Mouse (Mus musculus): Measurements from ENCODE around the gene Olfr893. TPM values are rescaled to one million over a fixed set of nuclear protein-coding genes. Genes with fewer than 3 reads are reported as not detected.
"Not testable (repeated sequence)": the region's sequence is repeated elsewhere in the genome, so short reads cannot be mapped to it uniquely, and the experiment has no call there.

Gene Olfr893
- not detected in 2 replicates for polyA plus RNA-seq (2012; ENCODE audit: insufficient read depth, low replicate concordance)

DNA sequence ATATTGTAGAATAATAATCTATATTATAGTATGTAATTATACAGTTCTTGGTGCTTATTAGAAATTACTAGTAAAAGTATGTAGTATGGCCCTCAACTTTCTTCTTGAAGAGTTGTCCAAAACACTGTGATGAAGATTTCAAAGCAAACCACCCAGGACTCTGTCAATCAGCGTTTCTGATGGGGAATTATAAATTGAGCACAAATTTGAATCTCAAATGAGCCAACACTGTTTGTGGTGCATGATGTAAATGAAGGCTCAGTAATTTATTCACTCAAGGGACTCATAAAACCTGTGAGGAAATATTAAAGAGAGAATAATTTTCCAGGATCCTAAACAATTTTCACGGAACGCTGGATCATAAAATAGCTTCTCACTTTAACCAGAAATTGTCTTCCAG is at the start of gene Olfr893:
TSS of gene Olfr893 (plus strand) at position 301 of the 400 bp plus-strand sequence.
- no peak within 1 kb of the TSS for H3K4me3 ChIP-seq (replicated peaks)
- no peaks in the 10 kb centered on the region for H3K36me3 ChIP-seq (replicated peaks; ENCODE audit: low read length)
- H3K4me1 ChIP-seq: no peaks in the 10 kb centered on the region
- H3K9me3 ChIP-seq: no peaks in the 10 kb centered on the region
- TF ChIP-seq GATA1 (IDR thresholded peaks at IDR 0.05; ENCODE audit: borderline replicate concordance, low read length) (no peak), FLI1 (IDR thresholded peaks at IDR 0.05; ENCODE audit: low read length) (no peak)
- H3K27me3 ChIP-seq (replicated peaks): no peaks in the 10 kb centered on the region

GRCm38 (mm10) chr9:38168341-38168740 is 39.8 kb upstream of the Olfr893 start:
- H3K9me3 ChIP-seq; H3K27me3 ChIP-seq (replicated peaks); H3K4me1 ChIP-seq; H3K36me3 ChIP-seq (replicated peaks; ENCODE audit: low read length); H3K4me3 ChIP-seq (replicated peaks): not testable (repeated sequence)

DNA sequence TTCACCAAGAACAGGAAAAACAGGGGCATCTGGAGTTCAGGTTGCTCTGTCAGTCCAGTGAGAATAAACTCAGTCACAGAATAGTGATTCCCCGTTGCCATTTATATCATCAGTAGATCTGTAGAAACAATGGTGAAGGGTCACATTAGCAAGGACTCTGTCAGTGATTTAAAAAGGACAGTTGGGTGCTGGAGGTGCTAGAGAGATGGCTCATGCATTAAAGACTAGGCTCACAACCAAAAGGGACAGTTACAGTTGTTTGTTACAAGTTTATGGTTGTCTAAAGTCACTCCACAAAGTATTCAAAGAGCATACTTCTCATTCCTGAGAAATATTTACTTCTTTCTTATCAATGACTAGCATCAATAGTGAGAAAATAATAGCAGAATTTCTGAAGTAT is 27.4 kb upstream of the Olfr893 start, which contains the start of gene Olfr891:
TSS of gene Olfr891 (minus strand) at position 101 of the 400 bp plus-strand sequence.
- no peaks in the 10 kb centered on the region for H3K27me3 ChIP-seq (replicated peaks)
- no peaks in the 10 kb centered on the region for H3K36me3 ChIP-seq (replicated peaks; ENCODE audit: low read length)
- H3K4me3 ChIP-seq (replicated peaks): no peak within 1 kb of the TSS
- H3K4me1 ChIP-seq: no peaks in the 10 kb centered on the region
- TF ChIP-seq FLI1 (IDR thresholded peaks at IDR 0.05; ENCODE audit: low read length) (no peak), GATA1 (IDR thresholded peaks at IDR 0.05; ENCODE audit: borderline replicate concordance, low read length) (no peak)
- H3K9me3 ChIP-seq: peaks cover 11% of the 10 kb centered on the region; the same call in 1 of the 2 replicates

DNA sequence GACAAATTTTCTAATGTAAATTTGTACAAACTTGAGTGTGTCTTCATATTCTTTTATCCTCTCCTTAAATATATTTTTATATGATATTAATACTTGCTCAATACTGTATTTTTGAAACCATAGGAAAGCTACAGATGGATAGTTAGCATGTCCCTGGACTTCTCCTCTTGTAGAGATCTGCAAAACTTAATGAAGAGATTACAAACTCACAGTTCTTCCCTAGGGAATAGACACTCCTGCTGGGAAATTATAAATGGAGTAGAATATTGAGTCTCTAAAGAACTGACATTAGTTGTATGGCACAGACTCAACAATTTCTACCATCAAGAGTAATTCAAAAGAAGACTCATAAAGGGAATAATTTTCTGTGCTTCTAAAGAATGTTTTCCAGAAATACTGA is 9.6 kb downstream of the Olfr893 start, which contains the start of gene Olfr894:
TSS of gene Olfr894 (plus strand) at position 301 of the 400 bp plus-strand sequence.
- H3K36me3 ChIP-seq (replicated peaks; ENCODE audit: low read length): no peaks in the 10 kb centered on the region
- no peak for TF ChIP-seq FLI1 (IDR thresholded peaks at IDR 0.05; ENCODE audit: low read length)

GRCm38 (mm10) chr9:38252474-38252873 is 44.3 kb downstream of the Olfr893 start, which contains the start of gene Olfr143:
TSS of gene Olfr143 (plus strand) at chr9:38252774.
- Histone ChIP-seq H3K36me3 (replicated peaks; ENCODE audit: low read length) (no peaks in the 10 kb centered on the region), H3K4me1 (no peaks in the 10 kb centered on the region), H3K9me3 (no peaks in the 10 kb centered on the region), H3K27me3 (replicated peaks) (no peaks in the 10 kb centered on the region), H3K4me3 (replicated peaks) (no peak within 1 kb of the TSS)
- no peak for TF ChIP-seq GATA1 (IDR thresholded peaks at IDR 0.05; ENCODE audit: borderline replicate concordance, low read length)
- no peak for TF ChIP-seq FLI1 (IDR thresholded peaks at IDR 0.05; ENCODE audit: low read length)

More for the DNA sequence above, 9.6 kb downstream of the Olfr893 start, which contains the start of gene Olfr894:
- no peaks in the 10 kb centered on the region for H3K27me3 ChIP-seq (replicated peaks)
- no peaks in the 10 kb centered on the region for H3K9me3 ChIP-seq
- H3K4me3 ChIP-seq (replicated peaks): no peak within 1 kb of the TSS
- H3K4me1 ChIP-seq: no peaks in the 10 kb centered on the region

Other genes starting within 250 kb of the Olfr893 start
- not detected in 2 replicates for gene Olfr881, start 216.5 kb upstream of the Olfr893 start, polyA plus RNA-seq (2012; ENCODE audit: insufficient read depth, low replicate concordance)
- gene Olfr883, start 182.6 kb upstream of the Olfr893 start, polyA plus RNA-seq (2012; ENCODE audit: insufficient read depth, low replicate concordance): not detected in 2 replicates
- gene Olfr884, start 161.8 kb upstream of the Olfr893 start, polyA plus RNA-seq (2012; ENCODE audit: insufficient read depth, low replicate concordance): 0.03 TPM in 1 of 2 replicates, not detected in the other
- gene Olfr885, start 147.0 kb upstream of the Olfr893 start, polyA plus RNA-seq (2012; ENCODE audit: insufficient read depth, low replicate concordance): not detected in 2 replicates
- 0.34 TPM in 1 of 2 replicates, not detected in the other for gene Olfr887, start 124.3 kb upstream of the Olfr893 start, polyA plus RNA-seq (2012; ENCODE audit: insufficient read depth, low replicate concordance)
- not detected in 2 replicates for gene Olfr888, start 100.2 kb upstream of the Olfr893 start, polyA plus RNA-seq (2012; ENCODE audit: insufficient read depth, low replicate concordance)
- gene Olfr889, start 93.2 kb upstream of the Olfr893 start, polyA plus RNA-seq (2012; ENCODE audit: insufficient read depth, low replicate concordance): not detected in 2 replicates
- not detected in 2 replicates for gene Olfr890, start 65.8 kb upstream of the Olfr893 start, polyA plus RNA-seq (2012; ENCODE audit: insufficient read depth, low replicate concordance)
- gene Olfr891, start 27.5 kb upstream of the Olfr893 start, polyA plus RNA-seq (2012; ENCODE audit: insufficient read depth, low replicate concordance): not detected in 2 replicates
- gene Olfr894, start 9.7 kb downstream of the Olfr893 start, polyA plus RNA-seq (2012; ENCODE audit: insufficient read depth, low replicate concordance): not detected in 2 replicates
- not detected in 2 replicates for gene Olfr143, start 44.4 kb downstream of the Olfr893 start, polyA plus RNA-seq (2012; ENCODE audit: insufficient read depth, low replicate concordance)
- not detected in 2 replicates for gene Olfr895, start 59.5 kb downstream of the Olfr893 start, polyA plus RNA-seq (2012; ENCODE audit: insufficient read depth, low replicate concordance)
- not detected in 2 replicates for gene Olfr896-ps1, start 82.7 kb downstream of the Olfr893 start, polyA plus RNA-seq (2012; ENCODE audit: insufficient read depth, low replicate concordance)
- not detected in 2 replicates for gene Olfr25, start 120.7 kb downstream of the Olfr893 start, polyA plus RNA-seq (2012; ENCODE audit: insufficient read depth, low replicate concordance)
- not detected in 2 replicates for gene Olfr898, start 140.0 kb downstream of the Olfr893 start, polyA plus RNA-seq (2012; ENCODE audit: insufficient read depth, low replicate concordance)
- not detected in 2 replicates for gene Olfr250, start 158.5 kb downstream of the Olfr893 start, polyA plus RNA-seq (2012; ENCODE audit: insufficient read depth, low replicate concordance)
- gene Olfr251, start 168.7 kb downstream of the Olfr893 start, polyA plus RNA-seq (2012; ENCODE audit: insufficient read depth, low replicate concordance): not detected in 2 replicates
- not detected in 2 replicates for gene Olfr147, start 193.3 kb downstream of the Olfr893 start, polyA plus RNA-seq (2012; ENCODE audit: insufficient read depth, low replicate concordance)
- not detected in 2 replicates for gene Olfr901, start 221.1 kb downstream of the Olfr893 start, polyA plus RNA-seq (2012; ENCODE audit: insufficient read depth, low replicate concordance)
- not detected in 2 replicates for gene Olfr902, start 239.3 kb downstream of the Olfr893 start, polyA plus RNA-seq (2012; ENCODE audit: insufficient read depth, low replicate concordance)